Mouse (Mus musculus) intestine, postnatal 0 days (tissue): ENCODE measurements at regions not wholly inside any gene's neighbourhood (a gene's known extent, or its start where the extent isn't known, plus 50 kb on each side); places are given as distances from the start of the nearest gene placed in this dataset.

Experiments used
- ATAC-seq: fragments of 200-750 bp; cut with Nextera tagmentation; 2 replicates; pipeline ENCODE4 v1.8.0; 2017; ENCODE audit warnings: mild to moderate bottlenecking, moderate TSS enrichment, moderate library complexity
- H3K27ac ChIP-seq: fragments of 300-500 bp; sonication (generic); 2 replicates; pipeline ENCODE4 v1.5.1; 2014; ENCODE audit warnings: mild to moderate bottlenecking, low read depth, low read length, moderate library complexity
- H3K27me3 ChIP-seq: fragments of 300-500 bp; sonication (generic); replicated peaks from 2 replicates; pipeline ENCODE4 v1.6.1; 2014; ENCODE audit warnings: low read length, mixed read lengths; ENCODE audit not compliant: control insufficient read depth, insufficient read depth
- H3K36me3 ChIP-seq: fragments of 300-500 bp; sonication (generic); 2 replicates; pipeline ENCODE4 v1.6.1; 2014; ENCODE audit warnings: mild to moderate bottlenecking, moderate library complexity; ENCODE audit not compliant: control insufficient read depth, insufficient read depth
- H3K4me1 ChIP-seq: fragments of 300-500 bp; sonication (generic); replicated peaks from 2 replicates; pipeline ENCODE4 v1.6.1; 2014; ENCODE audit warnings: antibody characterized with exemption, low read length, mixed read lengths; ENCODE audit not compliant: control insufficient read depth, insufficient read depth
- H3K4me2 ChIP-seq: fragments of 300-500 bp; sonication (generic); replicated peaks from 2 replicates; pipeline ENCODE4 v1.6.1; 2014; ENCODE audit warnings: low read depth, mild to moderate bottlenecking, moderate library complexity
- H3K4me3 ChIP-seq: fragments of 300-500 bp; sonication (generic); 2 replicates; pipeline ENCODE4 v1.5.1; 2014; ENCODE audit warnings: low read depth, low read length
- H3K9ac ChIP-seq: fragments of 300-500 bp; sonication (generic); 2 replicates; pipeline ENCODE4 v1.6.1; 2014; ENCODE audit warnings: mild to moderate bottlenecking, low read depth, low read length
- H3K9me3 ChIP-seq: fragments of 300-500 bp; sonication (generic); 2 replicates; pipeline ENCODE4 v1.6.1; 2016; ENCODE audit warnings: mixed run types; ENCODE audit not compliant: control insufficient read depth
- CTCF ChIP-seq: sonication (generic); IDR thresholded peaks from 2 replicates; pipeline ENCODE4 v1.5.1; 2016; ENCODE audit warnings: low read depth, mild to moderate bottlenecking, control low read depth, antibody characterized with exemption, moderate library complexity
- WGBS: fragments of 180-500 bp; shearing (Covaris S2); extraction: QIAGEN DNeasy Blood & Tissue Kit; methylation state at CpG from one replicate; pipeline ENCODE4 v1.1.7; 2014; 5-methylcytosine and 5-hydroxymethylcytosine counted together

DNA sequence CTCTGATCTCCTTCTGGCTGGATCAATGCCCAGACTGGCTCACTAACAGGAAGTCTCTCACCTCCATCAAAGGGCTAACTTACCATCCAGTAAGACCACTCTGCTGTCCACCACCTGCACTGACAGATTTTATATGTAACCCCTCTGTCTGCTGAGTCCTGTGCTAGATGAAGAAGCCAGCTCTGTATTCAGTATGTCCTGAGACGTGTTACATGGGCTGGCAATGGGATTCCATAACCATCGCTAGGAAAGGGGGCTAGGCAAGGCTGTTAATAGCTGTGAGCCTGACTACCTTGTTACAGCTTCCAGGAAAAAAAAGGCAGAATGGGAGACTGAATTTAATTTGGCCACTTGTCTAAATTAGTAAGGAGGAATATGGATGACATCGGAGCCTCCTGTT lies 71.3 kb upstream of the Tmco5 start:
- no peak overlapping the region for H3K27ac ChIP-seq
- 88% methylated on average over 3 of the region's 3 CpGs for WGBS
- H3K4me1 ChIP-seq, result no peaks in the 10 kb centered on the region
- H3K4me2 ChIP-seq, result no peak overlapping the region
- no peak for ATAC-seq
- no peaks in the 10 kb centered on the region for H3K27me3 ChIP-seq
- H3K9ac ChIP-seq, result no peak overlapping the region
- no peak for TF ChIP-seq CTCF
- H3K9me3 ChIP-seq, result no peaks in the 10 kb centered on the region
- no peak overlapping the region for H3K4me3 ChIP-seq
- H3K36me3 ChIP-seq, result no peaks in the 10 kb centered on the region

DNA sequence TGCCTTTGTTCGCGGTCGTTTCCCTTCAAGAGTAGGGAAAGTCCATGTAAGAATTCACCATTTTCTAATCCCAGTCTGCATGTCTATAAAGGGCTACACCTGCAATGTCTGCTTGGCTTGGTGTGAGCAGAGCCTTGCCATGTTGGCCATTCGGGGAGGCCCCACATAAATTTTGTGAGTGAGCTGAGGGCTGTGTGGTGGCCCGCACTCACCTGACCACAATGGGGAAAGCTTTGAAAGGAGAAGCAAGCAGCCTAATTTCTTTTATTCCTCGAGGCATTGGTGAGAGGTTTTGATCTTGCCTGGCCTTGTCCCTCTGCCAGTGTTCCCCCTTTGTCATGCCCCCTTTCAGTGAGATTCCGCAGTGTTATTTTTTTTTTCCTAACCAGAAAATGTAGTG lies 70.9 kb upstream of the Tmco5 start:
- no peak overlapping the region for H3K9ac ChIP-seq
- H3K4me1 ChIP-seq, result 0 out of 2 replicates have a peak, but pooled peaks cover 2% of the 10 kb centered on the region
- ATAC-seq, result no peak
- no peaks in the 10 kb centered on the region for H3K27me3 ChIP-seq
- WGBS, result 86% methylated on average over 7 of the region's 7 CpGs
- H3K27ac ChIP-seq, result no peak overlapping the region
- TF ChIP-seq CTCF, result no peak
- H3K4me2 ChIP-seq, result no peak overlapping the region
- H3K9me3 ChIP-seq, result no peaks in the 10 kb centered on the region
- H3K4me3 ChIP-seq, result no peak overlapping the region
- H3K36me3 ChIP-seq, result no peaks in the 10 kb centered on the region

DNA sequence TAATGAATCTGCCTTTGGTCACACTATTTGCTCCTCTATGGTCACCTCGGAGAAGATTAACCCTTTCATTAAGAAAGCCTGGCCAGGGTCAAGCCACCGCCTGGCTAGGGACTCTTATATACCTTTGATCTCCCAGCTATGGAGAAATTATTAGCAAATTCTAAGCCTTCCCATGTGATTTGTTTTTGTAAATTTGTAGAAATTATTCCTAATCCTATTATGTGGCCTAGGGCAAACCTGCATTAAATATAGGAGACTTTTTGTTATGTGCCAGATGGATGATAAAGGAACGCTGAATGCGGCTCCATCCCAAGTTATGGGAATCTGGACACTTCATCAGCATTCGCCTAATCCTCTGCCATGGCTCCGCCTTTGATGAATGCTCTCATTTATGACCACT lies 70.4 kb upstream of the Tmco5 start:
- no peaks in the 10 kb centered on the region for H3K36me3 ChIP-seq
- H3K9me3 ChIP-seq, result no peaks in the 10 kb centered on the region
- 0 out of 2 replicates have a peak, but pooled peaks cover 2% of the 10 kb centered on the region for H3K4me1 ChIP-seq
- H3K4me2 ChIP-seq, result no peak overlapping the region
- 88% methylated on average over 6 of the region's 6 CpGs for WGBS
- no peak overlapping the region for H3K4me3 ChIP-seq
- H3K9ac ChIP-seq, result no peak overlapping the region
- TF ChIP-seq CTCF, result no peak
- H3K27me3 ChIP-seq, result no peaks in the 10 kb centered on the region
- no peak for ATAC-seq
- H3K27ac ChIP-seq, result no peak overlapping the region

DNA sequence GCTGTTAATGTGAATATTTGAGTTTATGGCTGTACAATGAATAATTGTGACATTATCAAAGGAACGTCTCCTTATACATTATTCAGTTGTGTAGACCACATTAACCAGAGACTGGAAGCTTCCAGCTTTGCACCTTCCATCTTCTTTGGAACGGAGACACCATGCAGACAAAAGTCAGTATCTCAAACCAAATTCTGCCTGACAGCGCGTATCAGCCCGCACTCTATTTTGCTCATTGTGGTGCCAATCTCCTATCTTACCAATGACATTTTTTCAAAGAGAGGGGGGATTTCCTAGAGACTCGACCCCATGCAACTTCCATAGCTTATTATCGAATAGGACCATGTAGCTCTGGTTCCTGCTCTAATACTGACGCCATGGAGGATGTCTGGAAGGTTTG lies 69.9 kb upstream of the Tmco5 start:
- Histone ChIP-seq H3K4me3 (no peak overlapping the region), H3K9me3 (no peaks in the 10 kb centered on the region), H3K36me3 (no peaks in the 10 kb centered on the region), H3K4me1 (0 out of 2 replicates have a peak, but pooled peaks cover 2% of the 10 kb centered on the region), H3K9ac (no peak overlapping the region), H3K4me2 (no peak overlapping the region), H3K27ac (no peak overlapping the region), H3K27me3 (no peaks in the 10 kb centered on the region)
- TF ChIP-seq CTCF, result no peak
- ATAC-seq, result no peak
- WGBS, result 90% methylated on average over 8 of the region's 8 CpGs

DNA sequence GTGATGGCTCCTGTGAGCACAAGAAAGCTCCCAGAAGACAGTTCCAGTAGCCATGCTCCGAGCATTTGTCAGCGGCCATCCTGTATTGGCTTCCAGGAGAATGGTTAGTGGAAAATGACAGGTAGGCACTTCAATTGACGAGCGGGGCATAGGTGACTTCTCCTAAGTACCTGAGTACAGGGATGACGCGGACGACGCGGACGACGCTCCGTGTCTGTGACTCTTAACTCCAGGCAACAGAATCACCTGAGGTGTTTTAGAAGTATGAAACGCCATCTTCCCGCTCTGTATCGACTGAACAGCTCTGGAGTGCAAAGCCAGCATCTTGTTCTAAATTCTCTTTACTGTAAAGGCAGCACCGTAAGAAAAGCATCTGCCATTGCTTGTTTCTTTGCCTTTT lies 68.4 kb upstream of the Tmco5 start:
- Histone ChIP-seq H3K27ac (no peak overlapping the region), H3K27me3 (no peaks in the 10 kb centered on the region), H3K4me1 (0 out of 2 replicates have a peak, but pooled peaks cover 2% of the 10 kb centered on the region), H3K4me2 (no peak overlapping the region), H3K9me3 (no peaks in the 10 kb centered on the region), H3K9ac (no peak overlapping the region), H3K36me3 (no peaks in the 10 kb centered on the region), H3K4me3 (no peak overlapping the region)
- no peak for ATAC-seq
- WGBS, result 96% methylated on average over 16 of the region's 16 CpGs
- no peak for TF ChIP-seq CTCF

DNA sequence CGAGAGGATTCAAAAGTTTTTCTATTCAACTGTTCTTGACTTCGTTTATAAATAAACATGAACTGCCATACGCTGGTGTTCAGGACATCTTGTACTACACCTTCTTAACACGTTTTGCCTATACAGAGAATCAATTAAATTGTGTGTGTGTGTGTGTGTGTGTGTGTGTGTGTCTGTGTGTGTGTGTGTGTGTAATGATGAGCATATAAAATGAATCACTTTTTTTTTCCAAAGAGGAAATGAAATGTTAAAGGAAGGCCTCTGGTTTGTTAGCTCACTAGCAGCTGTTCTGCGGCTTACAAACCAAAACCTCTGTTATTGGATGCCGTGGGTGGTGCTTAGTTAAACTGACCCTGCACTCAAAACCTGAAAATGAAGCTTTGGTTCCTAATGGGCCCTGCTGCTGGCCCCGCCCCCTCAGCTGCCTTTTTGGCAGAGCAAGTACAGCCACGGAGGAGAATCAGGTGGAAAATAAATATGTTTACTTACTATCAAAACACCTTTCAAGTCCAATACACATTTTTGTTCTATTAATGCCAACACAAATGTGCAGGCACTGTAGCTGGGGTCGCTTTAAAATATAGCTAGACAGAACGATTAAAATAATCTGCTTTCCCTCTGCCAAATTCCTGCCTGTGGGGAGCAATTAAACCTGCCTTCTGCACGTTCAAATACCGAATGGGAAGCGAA lies 65.5 kb upstream of the Tmco5 start:
- ATAC-seq, result no peak
- no peak overlapping the region for H3K4me2 ChIP-seq

More for the DNA sequence above, 65.5 kb upstream of the Tmco5 start:
- H3K4me3 ChIP-seq, result no peak overlapping the region
- H3K27me3 ChIP-seq, result no peaks in the 10 kb centered on the region
- 0 out of 2 replicates have a peak, but pooled peaks cover 2% of the 10 kb centered on the region for H3K4me1 ChIP-seq
- no peaks in the 10 kb centered on the region for H3K9me3 ChIP-seq
- no peak overlapping the region for H3K9ac ChIP-seq
- H3K36me3 ChIP-seq, result no peaks in the 10 kb centered on the region
- no peak for TF ChIP-seq CTCF
- no peak overlapping the region for H3K27ac ChIP-seq
- 32% methylated on average over 13 of the region's 13 CpGs for WGBS
